In the genomic region with DNA sequence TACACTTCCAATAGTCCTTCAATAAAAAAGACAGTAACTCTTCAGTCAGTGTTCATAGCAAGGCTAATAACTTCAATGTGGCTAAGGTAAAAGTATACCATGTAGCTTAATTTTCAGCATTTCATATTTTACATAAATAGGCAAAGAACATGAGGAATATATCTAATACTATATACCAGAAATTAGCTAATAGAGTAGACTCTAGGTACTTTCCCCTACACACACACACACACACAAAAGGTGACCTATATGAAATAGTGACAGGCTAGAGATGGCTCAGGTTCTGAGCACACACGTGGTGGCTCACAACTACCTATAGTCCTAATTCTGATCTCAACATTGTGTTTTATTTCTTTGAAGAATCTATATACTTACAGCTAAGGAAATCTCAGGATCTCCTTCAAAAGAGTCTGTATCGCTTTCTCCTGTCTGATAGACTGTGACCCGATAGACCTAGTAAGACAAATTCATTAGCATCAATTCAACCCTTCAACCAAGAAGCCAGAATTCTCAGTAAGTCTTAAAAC, we compare ENCODE assay signal across 12 mouse cellular contexts.
"Had no signal": no experiment of that assay in that cellular context is flagged by ENCODE, and none has a peak within 500 bp of the region (broad histone marks: within the 10 kb centered on the region; RNA-seq: fewer than 3 reads in every experiment).

No protein-coding gene starts in this region.

- DNase-seq: retina, postnatal 1 day; right cerebral cortex, adult 18-20 months; right cerebral cortex, postnatal 14 days; right cerebral cortex, postnatal 25 days; right cerebral cortex, postnatal 4 days; spleen, adult 18-20 months; thymus, adult 18-20 months; thymus, adult 2 months; thymus, postnatal 14 days; thymus, postnatal 25 days; thymus, postnatal 36 days; thymus, postnatal 4 days had no signal
